ENCODE assay signal across 9 mouse cellular contexts in genomic region chr5:36385062-36385461, GRCm38 (mm10). TPM values are rescaled to one million over a fixed set of nuclear protein-coding genes. Genes with fewer than 3 reads are reported as not detected.
A peak's percentile ranks its signal among the peaks of the same experiment; 100 is the strongest.
DNase-seq lines count a peak whose midpoint lies in the region; ATAC-seq and TF ChIP-seq lines count a peak whose summit lies in the region.
"Had no signal": no experiment of that assay in that cellular context is flagged by ENCODE, and none has a peak within 500 bp of the region (broad histone marks: within the 10 kb centered on the region; RNA-seq: fewer than 3 reads in every experiment).

No protein-coding gene starts in this region.

- H3K36me3 ChIP-seq in lung, embryonic 16.5 days (ENCODE audit: control insufficient read depth, insufficient read depth, low read length), result no peaks in the 10 kb centered on the region

- ATAC-seq in lung, embryonic 16.5 days (ENCODE audit: low read depth), result peak; percentile 90

- no peaks in the 10 kb centered on the region for H3K9me3 ChIP-seq in lung, embryonic 16.5 days (ENCODE audit: control insufficient read depth, low read length)

- peaks cover 53% of the 10 kb centered on the region for H3K4me1 ChIP-seq in lung, embryonic 16.5 days (replicated peaks; ENCODE audit: control insufficient read depth, insufficient read depth, low read length)

- no peak for TF ChIP-seq CTCF in gastrocnemius, adult 2 months (IDR thresholded peaks at IDR 0.05)

- H3K27ac ChIP-seq in gastrocnemius, adult 2 months, result peak overlapping the region; percentile 40; the same call in 1 of the 2 replicates
- peak overlapping the region; percentile 83 for H3K27ac ChIP-seq in lung, embryonic 16.5 days (ENCODE audit: low read length)

- peak; percentile 65 for DNase-seq in gastrocnemius, adult 2 months
- DNase-seq in gastrocnemius, adult 8-10 months (ENCODE audit: low spot score in 2 of 2), result no peak
- peak; percentile 76 for DNase-seq in embryo, embryonic 9.5 days (ENCODE audit: extremely low spot score)
- peak; percentile 80 to 81 for DNase-seq in heart, postnatal 10 days
- no peak for DNase-seq in right cerebral cortex, adult 18-20 months
- DNase-seq in testis, postnatal 14 days (ENCODE audit: low spot score), result no peak
- no peak for DNase-seq in left cerebral cortex, postnatal 10 days (ENCODE audit: extremely low spot score in 1 of 2, low spot score in 2 of 2)

- no peak overlapping the region for H3K9ac ChIP-seq in lung, embryonic 16.5 days (ENCODE audit: low read length)

- no peaks in the 10 kb centered on the region for H3K27me3 ChIP-seq in lung, embryonic 16.5 days (ENCODE audit: control insufficient read depth, insufficient read depth, low read depth, low read length)

- H3K4me3 ChIP-seq in gastrocnemius, adult 2 months, result no peak overlapping the region
- no peak overlapping the region for H3K4me3 ChIP-seq in lung, embryonic 16.5 days (ENCODE audit: low read length)

- peak overlapping the region; percentile 4; the same call in 1 of the 2 replicates for H3K4me2 ChIP-seq in lung, embryonic 16.5 days (ENCODE audit: low read depth, low read length)

- intact Hi-C loops in gastrocnemius, adult 2 months (cut with DNase I), result no loop called here
- intact Hi-C loops in heart, postnatal 10 days (cut with DNase I), result no loop called here
- intact Hi-C loops in left cerebral cortex, postnatal 10 days (cut with DNase I), result no loop called here

- 6% methylated on average over 5 of the region's 5 CpGs for WGBS in lung, embryonic 16.5 days

RNA-seq across cellular contexts. Expression of gene Sorcs2, which starts 12.9 kb away (rescaled TPM):
- 1 to 10 TPM in 1 of 2 experiments, under 1 TPM in 1; 0.94 to 2.3 TPM for total RNA-seq in gastrocnemius, adult 2 months (2021)
- total RNA-seq in gastrocnemius, adult 8-10 months (2022), result 1 to 10 TPM in 3 of 4 experiments, under 1 TPM in 1; 0.92 to 2.3 (median 1.2) TPM
- total RNA-seq in heart, postnatal 10 days (2021), result 10 to 100 TPM; 12.2 to 12.5 TPM
- 20.6 and 21.8 TPM in 2 replicates for polyA plus RNA-seq in lung, embryonic 16.5 days (2015; fragmentation: Nextera tagmentation; extraction: Ambion mirVana)
- total RNA-seq in left cerebral cortex, postnatal 10 days (2021), result 10 to 100 TPM; 58.4 to 58.7 TPM
- total RNA-seq: megakaryocyte progenitor cell, adult 5-6 weeks had no signal

Comparison
In these comparisons a context has a peak if more than half of its experiments do, and no peak if none do; other contexts are left out.
1. DNase-seq: peak in gastrocnemius, adult 2 months (single experiment), embryo, embryonic 9.5 days (single experiment) and heart, postnatal 10 days (2 of 2); none in gastrocnemius, adult 8-10 months (0 of 2), right cerebral cortex, adult 18-20 months (single experiment), testis, postnatal 14 days (single experiment) and left cerebral cortex, postnatal 10 days (0 of 2).
2. RNA of gene Sorcs2, which starts 12.9 kb away (total RNA-seq): 58.4 to 58.7 TPM in left cerebral cortex, postnatal 10 days; 12.2 to 12.5 TPM in heart, postnatal 10 days, 0.94 to 2.3 TPM in gastrocnemius, adult 2 months and 0.92 to 2.3 TPM in gastrocnemius, adult 8-10 months; every median in the first group is over 4 times any median in the second.